Mouse (Mus musculus): Measurements from ENCODE around the gene Galnt4.
"Not testable (repeated sequence)": the region's sequence is repeated elsewhere in the genome, so short reads cannot be mapped to it uniquely, and the experiment has no call there.

- not testable (repeated sequence) for TF ChIP-seq GATA1, TAL1 (IDR thresholded peaks at IDR 0.05; ENCODE audit: low read length)
These were observed 49.7 kb downstream of the Galnt4 start for GRCm38 (mm10) chr10:99157697-99158096.
